Mouse (Mus musculus): ENCODE data around the gene Sox30.

GRCm38 (mm10) chr11:46062569-46062968 lies 82.5 kb downstream of the Sox30 start:
- TF ChIP-seq CTCF (IDR thresholded peaks at IDR 0.05; ENCODE audit: control insufficient read depth, insufficient read depth, low read length), result no peak
- no peak for TF ChIP-seq POLR2A (IDR thresholded peaks at IDR 0.05; ENCODE audit: borderline replicate concordance, control insufficient read depth, low read depth, low read length)
